Mouse (Mus musculus): ENCODE measurements around the gene Gm5294. TPM values are rescaled to one million over a fixed set of nuclear protein-coding genes. Genes with fewer than 3 reads are reported as not detected.

Gm5294 gene
- polyA plus RNA-seq, 1 experiment, result not detected

- Histone ChIP-seq H3K36me3 (ENCODE audit: control insufficient read depth, insufficient read depth, low read length) (no peaks in the 10 kb centered on the region), H3K27me3 (ENCODE audit: control insufficient read depth, insufficient read depth, low read length) (no peaks in the 10 kb centered on the region), H3K4me3 (ENCODE audit: low read depth, low read length) (no peak overlapping the region), H3K4me1 (ENCODE audit: control insufficient read depth, insufficient read depth, insufficient read length, low read length) (no peaks in the 10 kb centered on the region), H3K27ac (ENCODE audit: insufficient read depth, low read depth, low read length) (no peak overlapping the region)
- 48% methylated on average over 3 of the region's 3 CpGs for WGBS
- no peak for TF ChIP-seq POLR2A (IDR thresholded peaks at IDR 0.05; ENCODE audit: low read depth, low read length)
- no peak for TF ChIP-seq CTCF (IDR thresholded peaks at IDR 0.05; ENCODE audit: extremely low read depth, insufficient read length, insufficient replicate concordance, low read depth, low read length)
Observed at GRCm38 (mm10) chr5:138785986-138786515, 33.8 kb upstream of the Gm5294 start.

- WGBS, result 89% methylated on average over 7 of the region's 7 CpGs
Observed at GRCm38 (mm10) chr5:138787648-138788047, 32.2 kb upstream of the Gm5294 start.

GRCm38 (mm10) chr5:138788481-138789211 lies 31.2 kb upstream of the Gm5294 start:
- Histone ChIP-seq H3K4me1 (ENCODE audit: control insufficient read depth, insufficient read depth, insufficient read length, low read length) (no peaks in the 10 kb centered on the region), H3K27me3 (ENCODE audit: control insufficient read depth, insufficient read depth, low read length) (no peaks in the 10 kb centered on the region), H3K27ac (ENCODE audit: insufficient read depth, low read depth, low read length) (no peak overlapping the region), H3K4me3 (ENCODE audit: low read depth, low read length) (no peak overlapping the region), H3K36me3 (ENCODE audit: control insufficient read depth, insufficient read depth, low read length) (no peaks in the 10 kb centered on the region)
- 32% methylated on average over 11 of the region's 11 CpGs for WGBS
- TF ChIP-seq POLR2A (IDR thresholded peaks at IDR 0.05; ENCODE audit: low read depth, low read length), result no peak
- no peak for TF ChIP-seq CTCF (IDR thresholded peaks at IDR 0.05; ENCODE audit: extremely low read depth, insufficient read length, insufficient replicate concordance, low read depth, low read length)

More at GRCm38 (mm10) chr5:138787648-138788047, 32.2 kb upstream of the Gm5294 start:
- no peak overlapping the region for H3K4me3 ChIP-seq (ENCODE audit: low read depth, low read length)
- H3K4me1 ChIP-seq (ENCODE audit: control insufficient read depth, insufficient read depth, insufficient read length, low read length), result no peaks in the 10 kb centered on the region
- no peaks in the 10 kb centered on the region for H3K27me3 ChIP-seq (ENCODE audit: control insufficient read depth, insufficient read depth, low read length)
- TF ChIP-seq POLR2A (IDR thresholded peaks at IDR 0.05; ENCODE audit: low read depth, low read length) (no peak), CTCF (IDR thresholded peaks at IDR 0.05; ENCODE audit: extremely low read depth, insufficient read length, insufficient replicate concordance, low read depth, low read length) (no peak)
- H3K36me3 ChIP-seq (ENCODE audit: control insufficient read depth, insufficient read depth, low read length), result no peaks in the 10 kb centered on the region
- no peak overlapping the region for H3K27ac ChIP-seq (ENCODE audit: insufficient read depth, low read depth, low read length)

GRCm38 (mm10) chr5:138790954-138791480 lies 28.9 kb upstream of the Gm5294 start:
- Histone ChIP-seq H3K27ac (ENCODE audit: insufficient read depth, low read depth, low read length) (no peak overlapping the region), H3K36me3 (ENCODE audit: control insufficient read depth, insufficient read depth, low read length) (no peaks in the 10 kb centered on the region), H3K4me3 (ENCODE audit: low read depth, low read length) (no peak overlapping the region), H3K4me1 (ENCODE audit: control insufficient read depth, insufficient read depth, insufficient read length, low read length) (no peaks in the 10 kb centered on the region), H3K27me3 (ENCODE audit: control insufficient read depth, insufficient read depth, low read length) (no peaks in the 10 kb centered on the region)
- 81% methylated on average over 11 of the region's 11 CpGs for WGBS
- TF ChIP-seq POLR2A (IDR thresholded peaks at IDR 0.05; ENCODE audit: low read depth, low read length) (no peak), CTCF (IDR thresholded peaks at IDR 0.05; ENCODE audit: extremely low read depth, insufficient read length, insufficient replicate concordance, low read depth, low read length) (no peak)

- Histone ChIP-seq H3K27me3 (ENCODE audit: control insufficient read depth, insufficient read depth, low read length) (no peaks in the 10 kb centered on the region), H3K36me3 (ENCODE audit: control insufficient read depth, insufficient read depth, low read length) (no peaks in the 10 kb centered on the region), H3K4me3 (ENCODE audit: low read depth, low read length) (no peak overlapping the region), H3K27ac (ENCODE audit: insufficient read depth, low read depth, low read length) (no peak overlapping the region), H3K4me1 (ENCODE audit: control insufficient read depth, insufficient read depth, insufficient read length, low read length) (no peaks in the 10 kb centered on the region)
- 77% methylated on average over 7 of the region's 7 CpGs for WGBS
- TF ChIP-seq CTCF (IDR thresholded peaks at IDR 0.05; ENCODE audit: extremely low read depth, insufficient read length, insufficient replicate concordance, low read depth, low read length) (no peak), POLR2A (IDR thresholded peaks at IDR 0.05; ENCODE audit: low read depth, low read length) (no peak)
Observed at GRCm38 (mm10) chr5:138801588-138802116, 18.2 kb upstream of the Gm5294 start.

- 98% methylated on average over 5 of the region's 5 CpGs for WGBS
- Histone ChIP-seq H3K27ac (ENCODE audit: insufficient read depth, low read depth, low read length) (no peak overlapping the region), H3K27me3 (ENCODE audit: control insufficient read depth, insufficient read depth, low read length) (no peaks in the 10 kb centered on the region), H3K36me3 (ENCODE audit: control insufficient read depth, insufficient read depth, low read length) (no peaks in the 10 kb centered on the region), H3K4me3 (ENCODE audit: low read depth, low read length) (no peak overlapping the region), H3K4me1 (ENCODE audit: control insufficient read depth, insufficient read depth, insufficient read length, low read length) (no peaks in the 10 kb centered on the region)
- TF ChIP-seq POLR2A (IDR thresholded peaks at IDR 0.05; ENCODE audit: low read depth, low read length) (no peak), CTCF (IDR thresholded peaks at IDR 0.05; ENCODE audit: extremely low read depth, insufficient read length, insufficient replicate concordance, low read depth, low read length) (no peak)
Observed at GRCm38 (mm10) chr5:138804286-138804685, 15.6 kb upstream of the Gm5294 start.

GRCm38 (mm10) chr5:138809767-138810166 lies 10.1 kb upstream of the Gm5294 start:
- no peaks in the 10 kb centered on the region for H3K4me1 ChIP-seq (ENCODE audit: control insufficient read depth, insufficient read depth, insufficient read length, low read length)
- H3K4me3 ChIP-seq (ENCODE audit: low read depth, low read length), result no peak overlapping the region
- 60% methylated on average over 6 of the region's 6 CpGs for WGBS
- no peaks in the 10 kb centered on the region for H3K36me3 ChIP-seq (ENCODE audit: control insufficient read depth, insufficient read depth, low read length)
- no peak overlapping the region for H3K27ac ChIP-seq (ENCODE audit: insufficient read depth, low read depth, low read length)
- H3K27me3 ChIP-seq (ENCODE audit: control insufficient read depth, insufficient read depth, low read length), result 0 out of 2 replicates have a peak, but pooled peaks cover 3% of the 10 kb centered on the region
- TF ChIP-seq CTCF (IDR thresholded peaks at IDR 0.05; ENCODE audit: extremely low read depth, insufficient read length, insufficient replicate concordance, low read depth, low read length), result no peak
- no peak for TF ChIP-seq POLR2A (IDR thresholded peaks at IDR 0.05; ENCODE audit: low read depth, low read length)
